Mouse (Mus musculus): ENCODE measurements around the gene Kndc1.
A peak's percentile ranks its signal among the peaks of the same experiment; 100 is the strongest.

Kndc1 gene

DNA sequence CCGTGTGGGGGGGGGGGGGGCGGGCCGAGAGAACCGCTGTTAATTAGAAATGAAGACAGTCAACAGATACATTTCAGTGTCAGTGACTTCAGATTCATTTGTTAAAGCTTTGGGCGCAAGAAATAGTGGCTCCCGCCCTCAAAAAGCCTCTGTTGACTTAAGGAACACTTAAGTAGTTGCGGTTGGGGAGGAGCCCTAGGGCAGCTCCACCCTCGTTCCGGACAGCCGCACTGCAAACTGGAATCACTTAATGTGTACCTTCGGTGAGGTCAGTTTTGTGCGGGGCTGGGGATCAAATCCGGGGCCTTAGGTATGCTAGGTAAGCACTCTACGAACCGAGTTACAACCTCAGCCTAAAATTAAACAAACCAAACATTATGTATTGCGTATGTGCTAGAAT is 56.6 kb downstream of the Kndc1 start:
- DNase-seq (ENCODE audit: low read depth, low spot score): no peak

GRCm38 (mm10) chr7:139951991-139952633 is 57.6 kb downstream of the Kndc1 start:
- no peak for DNase-seq (ENCODE audit: low read depth, low spot score)

DNA sequence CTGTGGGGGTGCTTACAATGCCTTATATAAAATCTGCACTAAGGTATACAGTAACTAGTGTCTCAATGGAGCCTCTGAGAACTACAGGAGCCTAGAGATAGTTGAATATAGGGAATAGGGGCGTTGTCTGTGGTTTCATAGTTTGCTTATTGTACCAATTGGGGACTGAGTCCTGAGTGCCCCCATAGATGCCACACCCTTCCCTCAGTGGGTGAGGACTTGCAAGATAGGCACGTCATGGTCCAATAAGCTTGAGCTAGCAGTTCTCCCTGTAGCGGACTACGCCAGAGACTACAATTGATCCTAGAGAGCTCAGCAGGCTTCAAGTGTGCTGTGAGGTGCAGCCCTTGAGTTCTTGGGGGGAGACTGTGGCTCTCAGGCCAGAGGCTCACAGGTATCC is 61.0 kb downstream of the Kndc1 start:
- no peak for DNase-seq (ENCODE audit: low read depth, low spot score)

DNA sequence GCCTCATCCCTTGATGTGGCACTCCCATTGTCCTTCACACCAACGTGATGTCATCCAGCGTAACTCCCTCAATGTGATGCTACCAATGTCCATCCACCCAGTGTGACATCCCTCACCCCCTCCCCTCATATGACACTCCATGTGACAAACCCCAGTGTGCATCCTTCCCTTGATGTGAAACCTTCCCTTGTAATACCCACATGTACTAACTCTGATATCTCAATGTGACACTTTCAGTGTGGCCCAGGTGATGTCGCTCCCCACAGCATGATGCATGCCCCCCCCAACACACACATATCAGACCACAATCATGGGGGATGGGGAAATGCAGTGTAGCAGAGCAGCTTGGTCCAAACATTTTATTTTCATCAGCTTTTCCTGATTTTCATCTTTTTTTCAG is 62.2 kb downstream of the Kndc1 start:
- no peak for DNase-seq (ENCODE audit: low read depth, low spot score)

- DNase-seq (ENCODE audit: low read depth, low spot score): no peak
These were observed 62.9 kb downstream of the Kndc1 start for GRCm38 (mm10) chr7:139957437-139957836.

DNA sequence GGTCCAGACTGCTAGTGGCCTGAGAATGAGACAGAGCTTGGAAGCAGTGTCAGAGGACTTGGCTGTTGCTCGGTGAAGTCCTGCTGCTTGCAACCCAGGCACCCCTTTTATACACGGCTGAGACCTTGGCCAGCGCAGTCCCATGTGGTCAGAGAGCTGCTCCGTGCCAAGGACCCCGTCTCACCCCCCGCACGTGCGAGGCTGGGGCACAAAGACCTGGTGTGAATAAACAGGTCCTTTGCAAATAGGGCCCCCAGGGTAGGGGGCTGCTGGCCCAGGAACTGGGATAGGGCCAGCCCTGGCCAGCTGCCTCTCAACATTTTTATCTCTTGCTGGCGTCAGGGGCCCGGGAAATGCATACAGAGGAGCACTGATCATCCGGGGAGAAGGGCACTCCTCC is 63.5 kb downstream of the Kndc1 start:
- DNase-seq (ENCODE audit: low read depth, low spot score): no peak

- no peak for DNase-seq (ENCODE audit: low read depth, low spot score)
These were observed 66.6 kb downstream of the Kndc1 start for GRCm38 (mm10) chr7:139961141-139961540.

DNA sequence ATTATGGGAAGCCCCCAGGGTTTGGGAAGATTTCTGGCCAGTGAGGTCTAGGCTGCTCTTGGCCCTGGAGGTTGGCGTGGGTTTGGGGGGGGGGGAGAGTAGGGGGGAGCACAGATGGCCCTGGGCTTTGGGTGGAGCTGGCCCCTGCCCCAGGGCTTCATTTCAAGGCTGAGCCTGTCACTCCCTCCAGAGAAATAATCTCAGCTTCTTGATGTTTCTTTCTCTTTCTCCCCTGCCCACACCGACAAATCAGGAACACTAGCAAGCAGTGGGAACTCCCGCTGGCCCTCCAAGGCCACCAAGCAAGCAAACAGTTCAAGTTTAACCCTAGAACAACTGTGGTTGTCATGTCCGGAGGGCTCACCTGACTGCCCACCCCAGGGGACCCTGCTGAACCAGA is 69.3 kb downstream of the Kndc1 start:
- DNase-seq (ENCODE audit: low read depth, low spot score): no peak

DNA sequence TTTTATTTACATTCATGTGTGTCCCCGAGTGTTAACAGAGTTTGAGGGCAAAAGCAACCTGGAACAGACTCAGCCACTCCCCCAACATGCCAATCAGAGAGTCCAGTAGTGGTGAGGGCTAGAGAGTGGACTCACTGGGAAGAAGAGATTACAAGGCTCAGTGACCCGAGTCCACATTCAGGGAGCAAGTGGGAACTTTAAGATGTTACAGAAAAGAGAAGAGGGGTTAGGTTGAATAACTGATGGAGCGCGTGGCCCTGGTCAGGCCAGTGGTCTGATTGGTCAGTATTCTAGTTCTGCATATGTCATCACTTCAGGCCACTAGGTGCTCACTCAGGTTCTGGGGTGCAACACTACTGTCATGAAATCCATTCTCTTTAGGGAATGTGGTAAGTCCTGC is 72.7 kb downstream of the Kndc1 start:
- DNase-seq (ENCODE audit: low read depth, low spot score): no peak

DNA sequence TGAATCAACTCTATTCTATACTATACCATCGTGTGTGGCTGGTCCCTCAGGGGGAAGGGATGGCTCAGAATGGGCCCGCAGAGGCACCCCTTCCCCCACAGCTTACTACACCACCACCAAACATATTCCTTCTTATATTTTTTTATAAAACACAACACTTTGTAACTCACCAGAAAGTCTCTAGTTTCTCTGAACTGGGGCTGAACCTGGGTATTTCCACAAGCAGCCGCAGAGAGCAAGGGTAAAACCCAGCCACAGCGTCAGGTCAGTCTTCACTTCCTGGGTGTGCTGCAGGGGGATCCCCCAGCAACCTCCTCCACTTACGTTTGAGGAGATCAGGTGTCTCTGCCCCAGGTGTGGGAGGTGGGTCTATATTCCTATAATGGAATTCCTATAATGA is 73.9 kb downstream of the Kndc1 start:
- DNase-seq (ENCODE audit: low read depth, low spot score): no peak

DNA sequence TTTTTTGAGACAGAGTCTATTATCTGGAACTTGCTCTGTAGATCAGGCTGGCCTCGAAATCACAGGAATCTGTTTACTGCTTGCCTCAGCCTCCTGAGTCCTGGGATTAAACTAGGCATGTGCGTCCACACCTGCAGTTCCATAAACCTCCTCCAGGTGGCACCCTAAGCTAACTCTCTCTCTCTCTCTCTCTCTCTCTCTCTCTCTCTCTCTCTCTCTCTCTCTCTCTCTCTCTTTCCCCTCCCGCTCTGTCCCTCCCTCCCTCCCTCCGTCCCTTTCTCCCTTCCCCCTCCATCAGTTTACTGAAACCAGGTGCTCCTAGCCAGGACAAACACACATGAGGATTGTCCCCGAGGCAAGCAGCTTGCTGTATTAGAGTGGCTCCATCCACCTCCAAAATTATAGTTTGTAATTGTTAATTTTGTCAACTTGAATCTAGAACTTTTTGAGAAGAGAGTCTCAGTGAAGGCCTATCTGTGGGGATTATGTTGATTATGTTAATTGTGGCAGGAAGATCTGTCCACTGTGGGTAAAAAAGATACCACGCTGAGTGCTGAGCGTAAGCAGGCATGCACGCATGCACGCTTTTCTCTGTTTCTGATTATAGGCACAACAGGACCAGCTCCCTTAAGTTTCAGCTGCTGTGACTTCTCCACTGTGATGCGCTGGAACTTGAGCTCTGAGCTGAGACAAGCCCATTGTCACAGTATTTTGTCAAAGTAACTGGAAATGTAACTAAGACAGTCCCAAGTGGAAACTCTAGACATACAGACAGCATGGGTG is 75.0 kb downstream of the Kndc1 start:
- DNase-seq (ENCODE audit: low read depth, low spot score): peak; percentile 63

DNA sequence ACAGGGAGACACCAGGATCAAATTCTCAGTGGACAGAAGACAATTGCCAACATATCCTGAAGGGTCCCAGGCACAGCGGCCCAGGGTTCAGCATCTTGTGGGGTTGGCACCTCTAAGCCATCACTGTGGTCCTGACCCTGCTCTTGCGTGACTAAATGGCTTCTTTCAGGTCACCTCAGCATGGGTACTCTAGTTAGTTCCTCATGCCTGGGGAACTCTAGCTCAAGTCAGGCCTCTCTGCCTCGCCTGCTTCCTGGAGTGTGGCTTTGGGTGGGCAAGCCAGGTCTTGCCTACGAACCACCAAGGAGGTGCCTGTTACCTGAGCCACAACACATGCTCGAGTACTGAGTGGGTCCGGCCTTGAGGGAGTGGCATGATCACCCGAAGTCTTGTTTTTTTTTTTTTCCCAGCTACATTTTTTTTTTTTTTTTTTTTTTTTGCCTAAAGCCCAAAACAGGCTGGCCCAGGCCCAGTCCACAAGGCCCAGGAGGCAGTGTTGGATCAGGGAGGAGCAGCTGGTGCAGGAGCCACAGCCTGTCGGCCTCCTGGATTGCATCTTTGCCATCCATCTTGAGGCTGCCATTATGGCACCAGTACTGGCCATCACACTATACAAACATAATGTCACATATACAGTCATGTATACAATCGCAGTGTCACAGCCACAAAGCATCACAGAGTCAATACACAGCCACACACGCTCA is 75.9 kb downstream of the Kndc1 start:
- DNase-seq (ENCODE audit: low read depth, low spot score): no peak

- DNase-seq (ENCODE audit: low read depth, low spot score): no peak
These were observed 76.5 kb downstream of the Kndc1 start for GRCm38 (mm10) chr7:139970979-139971378.

GRCm38 (mm10) chr7:139971436-139971835 is 76.9 kb downstream of the Kndc1 start:
- no peak for DNase-seq (ENCODE audit: low read depth, low spot score)

GRCm38 (mm10) chr7:139972923-139973331 is 78.4 kb downstream of the Kndc1 start:
- no peak for DNase-seq (ENCODE audit: low read depth, low spot score)

- no peak for DNase-seq (ENCODE audit: low read depth, low spot score)
These were observed 79.8 kb downstream of the Kndc1 start for GRCm38 (mm10) chr7:139974307-139974706.

DNA sequence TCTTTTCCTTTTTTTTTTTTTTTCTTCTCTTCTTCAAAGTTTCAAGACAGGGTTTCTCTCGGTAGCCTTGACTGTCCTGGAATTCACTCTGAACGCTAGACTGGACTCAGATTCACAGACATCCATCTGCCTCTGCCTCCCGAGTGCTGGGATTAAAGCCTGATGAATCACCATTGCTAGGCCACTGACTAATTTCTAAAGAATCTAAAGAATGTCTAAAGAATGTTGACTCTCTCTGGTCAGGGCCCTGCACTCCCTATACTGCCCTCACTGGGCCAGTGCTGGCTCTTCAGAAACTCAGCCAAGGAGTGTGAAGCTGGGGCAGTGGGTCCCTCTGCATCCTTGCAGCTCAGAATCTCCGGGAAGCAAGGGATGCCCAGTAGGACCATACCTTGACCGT is 81.0 kb downstream of the Kndc1 start:
- DNase-seq (ENCODE audit: low read depth, low spot score): no peak

DNA sequence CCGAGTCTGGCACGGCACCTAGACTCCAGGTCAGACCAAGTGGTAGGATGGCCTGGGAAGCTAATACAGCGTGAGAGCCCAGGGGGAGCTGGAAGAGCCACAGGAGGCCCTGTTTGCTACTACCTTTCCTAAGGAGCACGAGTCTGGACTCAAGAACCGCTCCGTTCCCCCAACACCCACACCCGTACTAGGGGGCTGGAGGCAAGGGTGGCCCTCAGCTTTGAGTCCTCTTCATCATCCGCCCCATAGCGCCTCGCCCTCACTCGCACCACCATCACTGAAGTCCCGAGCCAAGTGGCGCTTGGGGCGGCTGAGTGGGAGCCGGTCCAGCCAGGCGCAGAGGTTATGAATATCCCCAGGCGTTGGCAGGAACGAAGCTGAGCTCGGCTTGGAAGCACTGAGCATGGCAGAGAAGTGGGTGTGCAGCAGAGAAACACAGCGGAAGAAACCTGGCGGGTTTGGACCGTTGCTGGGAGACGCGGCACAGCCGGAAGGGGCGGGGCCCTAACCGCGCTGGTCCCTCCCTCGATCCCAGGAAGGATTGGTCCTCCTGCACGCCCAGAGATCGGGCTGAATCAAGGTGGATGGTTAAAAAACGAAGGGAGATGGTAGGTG is 83.9 kb downstream of the Kndc1 start, which contains the start of gene 6430531B16Rik:
TSS of gene 6430531B16Rik (minus strand) at position 478 of the 615 bp plus-strand sequence.
- peak; percentile 52 for DNase-seq (ENCODE audit: low read depth, low spot score)

DNA sequence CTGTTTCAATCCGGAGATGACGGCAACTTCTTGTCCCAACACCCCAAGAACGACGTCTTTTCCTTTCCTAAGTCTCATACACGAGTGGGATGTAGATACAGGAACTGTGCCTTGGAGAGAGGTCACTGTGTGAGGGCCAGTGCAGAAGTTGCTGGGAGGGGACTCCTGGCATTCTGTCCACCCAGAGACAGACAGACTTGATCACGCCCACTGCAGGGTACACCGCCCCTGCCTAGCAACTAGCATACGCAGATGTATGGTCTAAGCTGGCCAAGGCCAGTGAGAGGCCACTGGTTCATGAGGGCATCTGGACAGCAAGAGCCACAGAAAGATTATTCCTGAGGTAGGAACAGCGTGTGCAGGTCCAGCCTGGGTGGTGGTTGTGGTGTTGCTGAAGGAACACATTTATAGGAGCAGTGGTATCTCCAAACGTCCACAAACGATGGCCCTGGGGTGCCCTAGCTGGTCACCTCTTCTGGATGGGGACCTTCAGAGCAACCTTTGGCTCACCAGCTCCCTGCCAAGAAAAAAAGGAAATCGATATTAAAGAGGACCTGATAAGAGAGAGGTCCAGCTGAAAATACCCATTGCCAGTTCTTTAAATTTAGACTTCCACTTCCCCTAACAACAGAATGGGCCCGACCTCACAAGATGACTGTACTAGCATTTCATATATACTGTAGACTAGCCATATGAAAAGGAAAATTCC is 84.7 kb downstream of the Kndc1 start:
- DNase-seq (ENCODE audit: low read depth, low spot score): no peak

GRCm38 (mm10) chr7:139980778-139981177 is 86.3 kb downstream of the Kndc1 start:
- no peak for DNase-seq (ENCODE audit: low read depth, low spot score)

DNA sequence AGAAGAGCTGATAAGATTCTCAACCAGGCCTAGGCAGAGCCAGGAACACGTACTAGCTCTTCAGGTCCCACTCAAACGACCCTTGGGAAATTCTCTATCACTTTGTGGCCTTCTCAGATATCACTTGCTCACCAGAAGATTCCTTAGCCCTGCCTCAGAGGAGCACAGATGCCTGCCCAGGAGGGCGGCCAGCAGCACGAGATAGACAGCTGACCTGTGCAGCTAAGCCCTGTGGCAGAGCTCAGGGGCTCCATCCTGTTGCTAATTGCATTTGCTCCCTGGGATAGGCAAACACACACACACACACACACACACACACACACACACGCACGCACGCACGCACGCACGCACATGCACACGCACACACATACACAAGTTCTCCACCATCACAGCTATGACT is 87.6 kb downstream of the Kndc1 start:
- DNase-seq (ENCODE audit: low read depth, low spot score): no peak

- DNase-seq (ENCODE audit: low read depth, low spot score): no peak
These were observed 90.0 kb downstream of the Kndc1 start for GRCm38 (mm10) chr7:139984505-139984904.

All from embryo, embryonic 11.5 days (tissue).